Mouse (Mus musculus): ENCODE data around the gene Hs3st5.

- TF ChIP-seq CTCF (IDR thresholded peaks at IDR 0.05; ENCODE audit: extremely low read depth, insufficient read depth, low read length) (no peak), POLR2A (IDR thresholded peaks at IDR 0.05; ENCODE audit: extremely low read depth, insufficient read depth, low read length) (no peak)
Measured at GRCm38 (mm10) chr10:36650653-36651052, 144.0 kb downstream of the Hs3st5 start.

Data from cortical plate, adult 2 months (tissue).